Mouse (Mus musculus): ENCODE data around the gene Pde4dip.

Pde4dip gene

DNA sequence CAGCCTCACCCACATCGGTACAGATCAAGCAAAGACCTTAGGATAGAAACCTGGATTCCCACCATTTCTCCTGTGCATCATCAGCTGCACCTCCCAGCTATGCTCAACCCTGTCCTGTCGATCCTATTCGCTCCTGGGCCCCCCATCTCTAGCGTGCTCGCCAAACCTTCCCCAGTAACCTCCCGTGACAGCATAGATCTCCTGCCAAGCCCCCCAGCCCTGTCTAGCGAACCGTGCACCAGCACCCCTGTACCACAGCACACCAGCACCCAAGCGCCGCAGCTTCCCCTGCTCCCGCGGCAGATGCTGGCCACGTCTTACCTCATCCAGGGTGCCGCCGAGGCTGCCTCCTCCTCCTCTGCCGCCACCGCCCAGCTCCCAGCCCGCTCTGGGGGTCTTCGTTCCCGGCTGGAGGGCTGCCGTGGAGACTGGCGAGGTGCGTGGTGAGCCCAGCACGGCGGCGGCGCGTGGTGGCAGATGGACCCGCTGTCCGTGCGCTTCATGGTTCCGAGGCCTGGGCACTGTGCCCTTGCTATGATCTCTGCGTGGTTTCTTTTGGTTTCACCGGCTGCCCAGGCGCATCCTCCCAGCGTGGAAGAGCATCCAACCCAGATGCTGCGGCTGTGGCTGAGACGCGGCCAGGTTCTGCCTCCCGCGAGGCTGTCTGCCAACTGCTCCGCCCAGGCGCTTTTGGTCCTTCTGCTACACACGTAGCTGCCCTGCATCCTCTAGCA is at the start of gene Pde4dip:
Pde4dip (minus strand) TSS at position 540 of the 734 bp plus-strand sequence.
- no peak for DNase-seq (ENCODE audit: low spot score in 2 of 2)

DNA sequence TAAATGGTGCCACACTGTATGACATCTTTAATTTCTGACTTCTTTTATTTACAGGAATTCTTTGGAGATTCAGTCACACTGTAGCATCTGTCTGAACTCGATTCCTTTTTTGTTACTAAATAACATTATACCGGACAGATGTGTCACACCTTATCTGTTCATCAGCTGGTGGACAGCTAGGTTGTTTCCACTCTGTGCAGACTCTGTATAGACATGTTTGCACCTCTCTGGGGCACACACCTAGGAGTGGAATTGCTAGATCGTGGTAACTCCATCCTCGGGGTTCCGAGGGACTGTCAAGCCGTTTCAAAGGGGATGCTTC is 49.4 kb upstream of the Pde4dip start:
- no peak for DNase-seq (ENCODE audit: low spot score in 2 of 2)

DNA sequence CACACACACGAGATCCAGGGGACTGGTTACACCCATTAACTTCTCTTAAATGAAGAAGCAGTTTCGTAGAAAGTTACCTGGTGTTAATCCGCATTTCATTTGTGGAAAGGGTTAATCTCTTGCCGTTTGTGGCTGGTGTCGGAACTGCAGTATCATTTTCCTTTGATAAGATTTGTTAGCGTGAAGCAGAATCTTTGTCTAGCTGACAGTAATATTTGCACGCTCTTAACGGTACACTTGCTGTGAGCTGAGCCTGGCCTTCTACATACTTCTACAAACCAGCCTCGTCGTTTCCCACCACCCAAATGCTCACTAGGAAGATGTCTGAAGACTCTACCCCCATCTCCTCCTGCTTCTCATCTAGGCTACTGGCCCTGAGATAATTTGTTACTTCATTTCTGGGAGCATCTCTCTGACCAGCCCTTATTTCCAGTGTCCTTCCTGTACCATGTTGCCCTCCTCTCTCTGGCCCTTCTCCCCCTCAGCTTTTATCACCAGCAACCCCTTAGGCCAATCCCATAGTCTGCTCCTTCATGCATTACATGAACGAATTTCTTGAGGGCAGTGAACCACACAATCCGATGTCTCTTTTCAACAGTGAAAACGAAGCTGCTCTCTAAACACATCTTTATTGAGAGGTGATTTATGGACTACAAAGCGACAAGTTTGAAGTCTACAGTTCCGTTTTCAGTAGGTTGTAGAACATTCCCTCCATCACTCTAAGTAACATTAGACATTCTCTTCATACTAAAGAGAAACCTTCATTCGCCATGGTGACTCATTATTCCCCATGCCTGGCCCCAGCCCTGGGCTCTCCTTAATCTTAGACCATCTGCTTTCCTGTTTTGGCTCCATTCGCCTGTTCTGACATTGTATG is 48.8 kb upstream of the Pde4dip start:
- DNase-seq (ENCODE audit: low spot score in 2 of 2) = no peak

GRCm38 (mm10) chr3:97934331-97935300 is 46.1 kb upstream of the Pde4dip start:
- no peak for DNase-seq (ENCODE audit: low spot score in 2 of 2)

DNA sequence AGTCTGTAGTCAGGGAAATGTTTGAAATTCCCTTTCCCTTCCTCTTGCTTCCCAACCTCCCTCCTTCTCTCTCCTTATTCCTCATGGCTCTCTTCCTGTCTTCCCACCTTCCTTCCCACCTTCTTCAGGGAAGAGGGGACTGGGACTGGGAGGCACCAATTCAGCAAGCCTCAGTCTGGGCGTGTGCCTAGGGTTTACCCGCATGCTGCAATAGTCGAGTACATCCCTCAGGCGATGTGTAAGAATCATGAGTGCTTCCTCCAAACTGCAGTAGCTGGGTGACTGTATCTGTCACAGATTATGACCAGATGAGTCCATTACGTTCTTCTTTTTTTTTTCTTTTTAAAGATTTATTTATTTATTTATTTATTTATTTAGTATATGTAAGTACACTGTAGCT is 45.3 kb upstream of the Pde4dip start:
- DNase-seq (ENCODE audit: low spot score in 2 of 2) = no peak

- peak; percentile 5 to 47 for DNase-seq (ENCODE audit: low spot score in 2 of 2)
Observed at GRCm38 (mm10) chr3:97933251-97933650, 44.7 kb upstream of the Pde4dip start.

DNA sequence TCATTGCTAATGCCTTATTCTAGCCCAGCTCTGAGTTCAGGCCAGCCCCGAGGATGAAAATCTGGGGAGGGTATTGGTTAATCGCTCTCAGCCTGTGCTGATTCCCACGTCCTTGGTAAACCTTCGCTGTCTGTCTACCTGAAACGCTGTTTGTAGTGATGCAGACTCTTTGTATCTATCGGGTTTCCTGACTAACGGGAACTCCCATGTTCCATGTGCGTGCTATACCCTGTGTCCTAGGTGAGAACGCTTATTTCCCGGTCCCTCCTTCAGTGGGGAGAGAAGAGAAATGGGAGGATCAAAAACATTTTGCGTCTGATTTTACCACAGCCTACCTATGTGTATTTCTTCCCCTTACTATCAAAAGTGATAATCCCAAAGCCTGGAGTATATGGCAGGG is 44.3 kb upstream of the Pde4dip start:
- no peak for DNase-seq (ENCODE audit: low spot score in 2 of 2)

- peak; percentile 29 to 68 for DNase-seq (ENCODE audit: low spot score in 2 of 2)
Observed at GRCm38 (mm10) chr3:97932131-97932530, 43.6 kb upstream of the Pde4dip start.

GRCm38 (mm10) chr3:97931310-97931885 is 42.9 kb upstream of the Pde4dip start:
- no peak for DNase-seq (ENCODE audit: low spot score in 2 of 2)

DNA sequence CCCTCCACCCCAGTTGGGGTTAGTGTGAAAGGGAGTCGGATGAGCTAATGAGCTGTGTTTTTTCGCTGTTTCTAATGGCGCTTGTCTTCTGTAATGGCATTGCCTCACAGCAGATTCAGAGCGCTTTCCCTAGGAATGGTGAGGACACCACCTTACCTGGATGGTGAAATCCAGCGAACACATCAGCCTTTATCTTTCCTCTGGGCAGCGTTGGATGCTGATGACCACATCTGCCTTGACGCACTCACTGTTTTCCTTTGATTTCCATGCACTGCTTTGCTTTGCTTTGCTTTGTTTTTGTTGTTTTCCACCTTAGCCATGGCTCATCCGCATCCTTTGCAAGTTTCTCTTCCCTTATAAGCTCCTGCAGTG is 42.3 kb upstream of the Pde4dip start:
- no peak for DNase-seq (ENCODE audit: low spot score in 2 of 2)

- DNase-seq (ENCODE audit: low spot score in 2 of 2) = no peak
Observed at GRCm38 (mm10) chr3:97930141-97930786, 41.8 kb upstream of the Pde4dip start.

- peak in 1 of 2 experiments; percentile 75 for DNase-seq (ENCODE audit: low spot score in 2 of 2)
Observed at GRCm38 (mm10) chr3:97928968-97929858, 40.7 kb upstream of the Pde4dip start.

- DNase-seq (ENCODE audit: low spot score in 2 of 2) = no peak
Observed at GRCm38 (mm10) chr3:97927322-97927721, 38.8 kb upstream of the Pde4dip start.

DNA sequence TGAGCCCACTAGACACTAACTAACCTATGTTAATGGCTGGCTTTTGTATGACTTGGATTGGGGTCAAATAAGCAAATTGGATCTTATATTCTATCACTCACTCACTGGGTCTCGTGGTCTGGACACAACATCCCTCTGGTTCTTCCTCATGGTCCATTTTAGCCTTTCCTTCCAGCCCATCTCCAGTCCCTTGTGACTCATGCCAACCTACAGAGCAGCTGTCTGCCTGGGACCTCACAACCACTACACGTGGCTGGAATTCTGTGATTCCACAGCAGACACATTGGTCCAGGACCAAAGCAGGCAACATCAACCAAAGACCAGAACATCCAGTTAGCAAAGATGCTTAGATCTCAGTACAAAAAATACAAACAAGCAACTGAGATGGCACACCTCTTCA is 36.7 kb upstream of the Pde4dip start:
- no peak for DNase-seq (ENCODE audit: low spot score in 2 of 2)

DNA sequence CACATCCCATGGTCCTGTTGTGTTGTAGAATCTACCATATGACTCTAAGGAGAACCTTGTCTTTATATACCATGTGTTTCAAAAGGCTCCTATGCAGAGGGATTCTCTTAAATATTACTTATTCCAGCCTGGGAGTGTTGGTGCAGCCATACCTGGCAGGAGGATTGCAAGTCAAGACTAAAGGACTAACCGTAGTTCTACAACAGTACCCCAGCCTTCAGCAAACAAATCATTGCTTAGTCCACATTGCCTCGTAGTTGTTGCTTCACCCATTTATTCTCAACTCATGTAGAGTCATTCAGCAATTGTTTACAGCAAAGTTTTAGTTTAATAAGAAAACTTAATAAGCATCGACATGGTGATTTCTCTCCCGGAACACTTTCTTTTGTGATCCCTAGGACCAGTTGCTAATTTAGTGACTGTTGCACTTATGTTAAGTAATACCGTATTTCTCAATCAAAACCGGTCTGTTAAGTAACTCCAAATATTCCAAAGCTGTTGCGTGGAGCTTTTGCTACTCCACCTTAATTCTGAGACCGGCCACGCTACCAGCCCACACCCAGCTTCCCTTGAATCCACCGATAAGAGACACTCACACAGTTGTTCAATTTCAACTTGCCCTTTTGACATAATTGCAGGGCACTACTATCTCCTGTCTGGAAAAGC is 30.5 kb upstream of the Pde4dip start:
- DNase-seq (ENCODE audit: low spot score in 2 of 2) = no peak

GRCm38 (mm10) chr3:97915081-97915480 is 26.6 kb upstream of the Pde4dip start:
- DNase-seq (ENCODE audit: low spot score in 2 of 2) = no peak

DNA sequence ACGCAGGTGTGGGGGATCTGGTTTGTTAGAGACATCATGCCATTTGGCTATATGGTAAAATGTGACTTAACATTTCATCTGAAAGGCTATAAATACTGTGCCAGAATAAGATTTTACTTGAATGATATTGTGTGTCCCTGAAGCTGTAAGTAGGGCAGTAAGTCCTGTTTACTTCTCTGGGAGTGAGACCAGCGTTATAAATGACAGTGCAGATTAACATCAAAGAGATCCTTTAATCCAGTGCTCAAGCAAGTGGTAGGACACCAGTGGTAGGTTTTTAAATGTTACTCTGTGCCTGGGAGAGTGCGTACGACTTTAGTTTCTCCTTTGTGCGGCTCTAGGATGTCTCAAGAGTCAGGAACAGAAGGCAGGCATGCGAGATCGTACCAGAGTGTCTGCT is 22.6 kb upstream of the Pde4dip start:
- no peak for DNase-seq (ENCODE audit: low spot score in 2 of 2)

- no peak for DNase-seq (ENCODE audit: low spot score in 2 of 2)
Observed at GRCm38 (mm10) chr3:97909737-97910136, 21.2 kb upstream of the Pde4dip start.

- no peak for DNase-seq (ENCODE audit: low spot score in 2 of 2)
Observed at GRCm38 (mm10) chr3:97901586-97901985, 13.1 kb upstream of the Pde4dip start.

All from heart, adult 9 months (tissue).